Mouse (Mus musculus) kidney, postnatal 0 days (tissue): Measurements from ENCODE around the gene Rad23a. TPM values are rescaled to one million over a fixed set of nuclear protein-coding genes. Genes with fewer than 3 reads are reported as not detected.

ENCODE experiments used
- ATAC-seq: fragments of 200-750 bp; cut with Nextera tagmentation; replicated peaks from 2 replicates; pipeline ENCODE4 v1.8.0; 2017; ENCODE audit warnings: low read depth, moderate number of reproducible peaks, moderate TSS enrichment, moderate library complexity; ENCODE audit not compliant: low FRiP score
- DNase-seq: peaks from one replicate; pipeline ENCODE4 v3.0.0-alpha.2; 2016; ENCODE audit warnings: low spot score
- H3K27ac ChIP-seq: fragments of 300-500 bp; sonication (generic); 2 replicates; pipeline ENCODE4 v1.5.1; 2014; ENCODE audit warnings: mild to moderate bottlenecking
- H3K27me3 ChIP-seq: fragments of 300-500 bp; sonication (generic); 2 replicates; pipeline ENCODE4 v1.6.1; 2014; ENCODE audit warnings: low read length, mixed read lengths; ENCODE audit not compliant: insufficient read depth
- H3K36me3 ChIP-seq: fragments of 300-500 bp; sonication (generic); 2 replicates; pipeline ENCODE4 v1.6.1; 2014; ENCODE audit warnings: low read length, mixed read lengths; ENCODE audit not compliant: insufficient read depth
- H3K4me1 ChIP-seq: fragments of 300-500 bp; sonication (generic); replicated peaks from 2 replicates; pipeline ENCODE4 v1.6.1; 2014; ENCODE audit warnings: antibody characterized with exemption, low read length, mixed read lengths; ENCODE audit not compliant: insufficient read depth
- H3K4me2 ChIP-seq: fragments of 300-500 bp; sonication (generic); 2 replicates; pipeline ENCODE4 v1.6.1; 2014; ENCODE audit warnings: mild to moderate bottlenecking, low read length, moderate library complexity, mixed read lengths
- H3K4me3 ChIP-seq: fragments of 300-500 bp; sonication (generic); replicated peaks from 2 replicates; pipeline ENCODE4 v1.5.1; 2014; ENCODE audit warnings: low read depth, low read length
- H3K9ac ChIP-seq: fragments of 300-500 bp; sonication (generic); 2 replicates; pipeline ENCODE4 v1.6.1; 2014; ENCODE audit warnings: low read depth, low read length
- H3K9me3 ChIP-seq: fragments of 300-500 bp; sonication (generic); replicated peaks from 2 replicates; pipeline ENCODE4 v1.6.1; 2016; ENCODE audit warnings: low read length, inconsistent platforms, mixed read lengths
- CTCF ChIP-seq: IDR thresholded peaks from 2 replicates; pipeline ENCODE4 v1.5.1; 2016; ENCODE audit warnings: antibody characterized with exemption, low read depth, mild to moderate bottlenecking, moderate library complexity
- WGBS: fragments of 180-500 bp; shearing (Covaris S2); extraction: QIAGEN DNeasy Blood & Tissue Kit; methylation state at CpG from one replicate; pipeline ENCODE4 v1.1.7; 2014; 5-methylcytosine and 5-hydroxymethylcytosine counted together
- polyA plus RNA-seq: library from polyadenylated mRNA; unstranded; fragments of >200 nt; fragmentation: Nextera tagmentation; extraction: Ambion mirVana; gene quantifications from 2 replicates; pipeline ENCODE4 v1.2.1, GENCODE M21; 2015

The Rad23a gene
- polyA plus RNA-seq, 1 experiment from 2014 or later, result 98.9 TPM

DNA sequence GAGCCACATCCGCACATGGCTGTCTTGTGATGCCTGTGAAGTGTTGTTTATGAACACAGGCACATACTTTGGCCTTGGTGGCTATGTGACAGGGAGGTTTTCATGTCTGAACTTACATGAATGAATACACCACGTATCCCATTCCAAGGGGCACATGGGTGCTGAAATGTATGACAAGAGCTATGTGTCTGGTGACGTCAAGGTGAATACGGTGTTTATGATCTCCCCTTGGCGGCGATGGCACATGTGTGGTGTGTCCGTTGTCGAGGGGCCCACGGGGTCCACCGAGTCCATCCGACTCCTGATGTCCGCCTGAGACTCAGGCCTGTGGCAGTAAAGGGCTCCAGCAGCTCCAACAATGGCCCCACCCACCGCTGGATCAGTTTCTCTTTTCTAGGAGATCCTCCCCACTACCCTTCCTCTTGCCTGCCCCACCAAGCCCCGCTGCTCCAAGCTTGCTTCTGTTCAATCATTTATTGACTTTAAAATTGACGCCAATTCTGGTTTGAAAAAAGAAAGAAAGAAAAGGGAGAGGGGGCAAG is 43.1 kb downstream of the Rad23a start:
- Histone ChIP-seq H3K36me3 (no peaks in the 10 kb centered on the region), H3K27me3 (peaks cover 18% of the 10 kb centered on the region), H3K9me3 (no peaks in the 10 kb centered on the region), H3K4me2 (no peak overlapping the region), H3K4me1 (peaks cover 12% of the 10 kb centered on the region; the same call in 1 of the 2 replicates), H3K27ac (no peak overlapping the region), H3K9ac (no peak overlapping the region), H3K4me3 (no peak overlapping the region)
- no peak for ATAC-seq
- WGBS, result 77% methylated on average over 15 of the region's 15 CpGs
- DNase-seq, result no peak
- TF ChIP-seq CTCF, result no peak

DNA sequence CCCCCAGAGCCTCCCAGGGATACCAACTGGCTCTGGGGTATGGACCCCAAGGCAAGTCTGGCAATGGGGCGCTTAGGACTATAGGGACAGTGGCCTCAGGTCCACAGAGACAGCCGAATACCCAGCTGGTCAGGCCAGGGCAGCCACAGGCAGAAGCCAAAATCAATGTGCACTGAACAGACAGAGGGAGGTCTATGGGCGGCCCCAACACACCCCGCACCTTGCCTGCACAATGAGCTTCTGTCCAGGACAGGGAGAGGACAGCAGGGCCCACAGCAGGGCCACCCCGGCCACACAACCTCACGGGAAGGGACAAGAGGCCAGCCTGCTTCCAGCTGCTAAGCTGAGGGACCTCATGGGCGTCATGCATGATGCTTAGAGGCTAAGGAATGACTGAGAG is 46.0 kb downstream of the Rad23a start:
- Histone ChIP-seq H3K9ac (no peak overlapping the region), H3K27ac (no peak overlapping the region), H3K36me3 (no peaks in the 10 kb centered on the region), H3K4me1 (peaks cover 13% of the 10 kb centered on the region), H3K27me3 (peaks cover 17% of the 10 kb centered on the region), H3K9me3 (no peaks in the 10 kb centered on the region), H3K4me3 (no peak overlapping the region), H3K4me2 (no peak overlapping the region)
- no peak for TF ChIP-seq CTCF
- ATAC-seq, result no peak
- 59% methylated on average over 7 of the region's 7 CpGs for WGBS
- DNase-seq, result no peak

DNA sequence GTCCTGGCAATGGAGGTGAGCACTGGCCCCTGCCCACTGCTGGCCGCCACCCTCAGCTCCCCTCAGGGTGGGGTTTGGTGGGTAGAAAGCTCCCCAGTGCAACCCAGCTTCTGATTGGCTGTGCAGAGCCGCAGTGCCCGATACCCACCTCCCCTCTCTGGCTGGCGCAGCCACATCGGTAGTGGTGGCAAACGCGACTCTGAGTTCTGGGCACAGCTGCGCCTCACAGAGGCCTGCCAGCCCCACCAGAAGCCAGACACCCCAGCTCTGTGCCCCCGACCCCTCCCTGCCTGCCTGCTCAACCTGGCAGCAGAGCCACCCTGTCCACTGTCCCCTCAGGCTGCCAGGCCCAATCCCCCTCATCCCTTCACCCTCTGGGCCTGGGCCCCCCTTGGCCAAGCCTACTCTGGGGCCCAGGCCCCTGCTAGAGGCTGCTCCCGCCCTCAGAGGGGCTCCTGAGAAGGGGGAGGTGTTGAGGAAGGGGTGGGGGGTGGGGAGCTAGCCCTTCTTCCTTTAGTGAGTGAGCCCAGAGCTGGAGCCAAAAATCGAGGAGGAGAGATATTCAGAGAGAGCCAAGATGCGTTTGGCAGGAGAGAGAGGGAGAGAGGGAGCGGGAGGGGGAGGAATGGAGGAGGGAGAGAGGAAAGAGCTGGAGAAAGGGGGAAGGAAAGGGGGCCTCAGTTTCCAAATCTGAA is 46.5 kb downstream of the Rad23a start:
- peak; percentile 64 for DNase-seq

DNA sequence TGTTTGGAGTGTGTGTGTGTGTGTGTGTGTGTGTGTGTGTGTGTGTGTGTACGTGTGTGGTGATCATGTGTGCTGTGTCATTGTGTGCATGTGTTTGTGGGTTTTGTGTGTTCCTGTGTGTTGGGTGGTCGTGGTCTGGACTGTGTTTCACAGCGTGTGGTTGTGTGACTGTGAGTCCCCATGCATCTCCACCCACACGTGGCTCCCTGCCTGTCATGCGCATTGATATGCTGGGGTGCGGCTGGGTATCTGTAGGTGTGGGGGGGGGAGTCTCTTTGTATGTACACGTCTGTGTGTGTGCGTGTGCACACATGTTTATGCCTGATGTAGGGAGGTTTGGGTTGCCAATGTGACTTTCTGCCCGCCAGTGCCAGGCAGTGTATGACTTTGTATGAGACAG is 47.3 kb downstream of the Rad23a start:
- no peaks in the 10 kb centered on the region for H3K9me3 ChIP-seq
- H3K9ac ChIP-seq, result no peak overlapping the region
- WGBS, result 82% methylated on average over 9 of the region's 9 CpGs
- DNase-seq (no peak), ATAC-seq (no peak)
- peaks cover 8% of the 10 kb centered on the region; the same call in 1 of the 2 replicates for H3K4me1 ChIP-seq
- H3K36me3 ChIP-seq, result no peaks in the 10 kb centered on the region
- no peak overlapping the region for H3K4me2 ChIP-seq
- peaks cover 16% of the 10 kb centered on the region for H3K27me3 ChIP-seq
- no peak overlapping the region for H3K4me3 ChIP-seq
- TF ChIP-seq CTCF, result no peak
- no peak overlapping the region for H3K27ac ChIP-seq

More for the DNA sequence above, 46.5 kb downstream of the Rad23a start:
- Histone ChIP-seq H3K9me3 (no peaks in the 10 kb centered on the region), H3K4me2 (no peak overlapping the region), H3K9ac (no peak overlapping the region), H3K27ac (no peak overlapping the region), H3K36me3 (no peaks in the 10 kb centered on the region), H3K4me3 (no peak overlapping the region), H3K27me3 (peaks cover 22% of the 10 kb centered on the region), H3K4me1 (peaks cover 16% of the 10 kb centered on the region)
- ATAC-seq, result no peak
- TF ChIP-seq CTCF, result no peak
- 58% methylated on average over 13 of the region's 13 CpGs for WGBS

DNA sequence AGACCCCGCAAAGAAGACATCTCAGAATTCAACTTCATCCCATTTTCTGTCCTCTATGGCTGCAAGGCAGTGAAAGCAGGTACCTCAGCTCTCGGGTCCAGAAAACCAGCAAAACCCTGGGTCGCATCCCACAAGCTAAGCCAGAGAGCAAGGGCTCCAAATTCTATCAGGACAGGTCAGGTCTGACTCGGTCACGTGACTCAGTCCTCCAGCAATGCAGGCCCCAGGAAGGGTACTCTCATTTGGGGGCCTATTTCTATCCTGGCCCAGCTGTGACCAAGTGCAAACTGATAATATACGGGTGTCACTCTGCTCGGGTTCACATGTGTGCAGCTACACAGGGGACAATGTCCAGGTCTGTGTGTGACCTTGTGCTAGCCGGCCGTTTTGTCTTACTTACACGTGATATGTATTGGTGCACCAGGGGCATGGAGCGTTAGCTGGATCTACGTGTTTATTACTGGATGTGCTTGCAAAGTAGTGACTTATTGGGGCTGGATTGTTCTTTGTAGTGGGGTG is 48.0 kb downstream of the Rad23a start:
- no peak for TF ChIP-seq CTCF
- no peak overlapping the region for H3K4me2 ChIP-seq
- no peaks in the 10 kb centered on the region for H3K9me3 ChIP-seq
- DNase-seq (no peak), ATAC-seq (no peak)
- H3K9ac ChIP-seq, result no peak overlapping the region
- H3K27me3 ChIP-seq, result peaks cover 18% of the 10 kb centered on the region; the same call in 1 of the 2 replicates
- H3K4me3 ChIP-seq, result no peak overlapping the region
- no peak overlapping the region for H3K27ac ChIP-seq
- H3K36me3 ChIP-seq, result no peaks in the 10 kb centered on the region
- H3K4me1 ChIP-seq, result peaks cover 8% of the 10 kb centered on the region; the same call in 1 of the 2 replicates
- 81% methylated on average over 12 of the region's 12 CpGs for WGBS

DNA sequence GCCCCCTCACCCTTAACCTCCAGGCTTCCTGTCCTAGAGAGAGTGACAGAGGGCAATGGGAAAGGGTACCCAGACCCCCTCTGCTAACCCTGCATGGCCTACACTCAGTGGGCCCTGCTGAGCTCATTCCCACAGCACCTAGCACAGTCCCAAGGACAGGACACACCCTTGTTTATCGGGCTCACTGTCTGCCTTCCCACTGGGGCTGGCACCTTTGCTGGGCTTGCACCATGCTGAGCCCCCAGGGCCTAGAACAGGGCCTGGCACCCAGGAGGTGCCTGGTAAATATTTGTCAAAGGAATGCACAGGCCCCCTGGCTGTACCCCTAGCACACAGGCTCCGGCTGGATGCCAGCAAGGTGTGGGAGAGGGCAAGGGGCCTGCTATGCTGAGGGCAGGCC is 49.9 kb downstream of the Rad23a start:
- H3K27ac ChIP-seq, result no peak overlapping the region
- H3K36me3 ChIP-seq, result no peaks in the 10 kb centered on the region
- H3K4me2 ChIP-seq, result no peak overlapping the region
- H3K4me1 ChIP-seq, result peaks cover 14% of the 10 kb centered on the region
- WGBS, result 68% methylated on average over 2 of the region's 2 CpGs
- H3K9ac ChIP-seq, result no peak overlapping the region
- TF ChIP-seq CTCF, result no peak
- peaks cover 30% of the 10 kb centered on the region; the same call in 1 of the 2 replicates for H3K27me3 ChIP-seq
- H3K4me3 ChIP-seq, result no peak overlapping the region
- ATAC-seq (no peak), DNase-seq (no peak)
- no peaks in the 10 kb centered on the region for H3K9me3 ChIP-seq
